Mouse (Mus musculus): ENCODE measurements at regions not wholly inside any gene's neighbourhood (a gene's known extent, or its start where the extent isn't known, plus 50 kb on each side); places are given as distances from the start of the nearest gene placed in this dataset.

GRCm38 (mm10) chr17:51896160-51896559, 63.1 kb upstream of the Satb1 start:
- Histone ChIP-seq H3K27me3 (replicated peaks) (no peaks in the 10 kb centered on the region), H3K36me3 (no peaks in the 10 kb centered on the region), H3K9ac (no peak overlapping the region), H3K27ac (no peak overlapping the region), H3K4me2 (replicated peaks) (no peak overlapping the region), H3K4me3 (replicated peaks) (no peak overlapping the region), H3K9me3 (no peaks in the 10 kb centered on the region), H3K4me1 (replicated peaks) (no peaks in the 10 kb centered on the region)
- WGBS, result 89% methylated on average over 3 of the region's 3 CpGs
- no peak for ATAC-seq

- Histone ChIP-seq H3K4me3 (replicated peaks) (no peak overlapping the region), H3K27ac (no peak overlapping the region), H3K36me3 (no peaks in the 10 kb centered on the region), H3K9ac (no peak overlapping the region), H3K4me1 (replicated peaks) (no peaks in the 10 kb centered on the region), H3K9me3 (no peaks in the 10 kb centered on the region), H3K4me2 (replicated peaks) (no peak overlapping the region), H3K27me3 (replicated peaks) (no peaks in the 10 kb centered on the region)
- no peak for ATAC-seq
- 94% methylated on average over 8 of the region's 8 CpGs for WGBS
These were observed 61.2 kb upstream of the Satb1 start for GRCm38 (mm10) chr17:51894278-51894677.

GRCm38 (mm10) chr17:51892856-51893255, 59.8 kb upstream of the Satb1 start:
- ATAC-seq, result no peak
- Histone ChIP-seq H3K27me3 (replicated peaks) (no peaks in the 10 kb centered on the region), H3K36me3 (no peaks in the 10 kb centered on the region), H3K4me2 (replicated peaks) (no peak overlapping the region), H3K4me1 (replicated peaks) (no peaks in the 10 kb centered on the region), H3K27ac (no peak overlapping the region), H3K9ac (no peak overlapping the region), H3K9me3 (no peaks in the 10 kb centered on the region), H3K4me3 (replicated peaks) (no peak overlapping the region)
- 83% methylated on average over 3 of the region's 3 CpGs for WGBS

GRCm38 (mm10) chr17:51892159-51892558, 59.1 kb upstream of the Satb1 start:
- no peaks in the 10 kb centered on the region for H3K9me3 ChIP-seq
- no peak for ATAC-seq
- no peak overlapping the region for H3K9ac ChIP-seq
- no peaks in the 10 kb centered on the region for H3K36me3 ChIP-seq
- no peak overlapping the region for H3K27ac ChIP-seq
- H3K27me3 ChIP-seq (replicated peaks), result no peaks in the 10 kb centered on the region
- WGBS, result 69% methylated on average over 4 of the region's 4 CpGs
- no peak overlapping the region for H3K4me2 ChIP-seq (replicated peaks)
- H3K4me1 ChIP-seq (replicated peaks), result no peaks in the 10 kb centered on the region
- no peak overlapping the region for H3K4me3 ChIP-seq (replicated peaks)
